Mouse (Mus musculus): ENCODE results near the gene Nfs1. TPM values are rescaled to one million over a fixed set of nuclear protein-coding genes. Genes with fewer than 3 reads are reported as not detected.
A peak's percentile ranks its signal among the peaks of the same experiment; 100 is the strongest.

Gene Nfs1
- polyA plus RNA-seq, 1 experiment from 2014 or later, result 40.4 TPM

DNA sequence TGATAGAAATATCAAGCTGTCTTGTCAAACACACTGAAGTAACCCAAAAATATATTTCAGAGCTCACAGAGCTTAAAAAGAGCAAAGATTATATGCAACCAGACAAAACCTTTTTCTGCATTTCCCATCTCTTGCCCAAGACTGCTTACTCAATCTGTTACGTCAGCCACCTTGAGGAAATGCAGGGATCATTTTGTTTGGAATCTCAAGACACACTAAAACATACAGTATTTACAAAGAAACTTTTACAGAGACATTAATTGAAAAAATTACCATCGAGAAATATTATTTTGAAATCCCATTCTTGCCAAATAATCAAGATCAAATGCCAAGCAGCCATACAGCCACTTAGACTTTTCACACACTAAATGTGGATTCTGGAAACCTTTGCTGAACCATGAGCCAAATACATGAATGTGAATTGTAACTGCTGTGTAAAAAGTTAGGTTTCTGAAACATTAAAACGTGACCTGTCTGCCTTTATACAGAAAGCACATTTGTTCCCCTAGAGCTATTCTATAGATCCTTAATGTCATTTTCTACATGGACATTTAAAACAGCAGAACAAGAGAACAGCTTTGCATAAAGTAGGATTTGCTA, 3.4 kb upstream of the Nfs1 start:
- Histone ChIP-seq H3K27me3 (replicated peaks; ENCODE audit: control insufficient read depth, insufficient read depth, low read length) (no peaks in the 10 kb centered on the region), H3K4me3 (ENCODE audit: low read depth, low read length) (no peak overlapping the region), H3K9ac (ENCODE audit: low read length) (no peak overlapping the region), H3K4me2 (ENCODE audit: low read length) (no peak overlapping the region), H3K9me3 (replicated peaks; ENCODE audit: control insufficient read depth, low read length) (no peaks in the 10 kb centered on the region), H3K4me1 (ENCODE audit: control insufficient read depth, insufficient read depth, low read length) (peaks cover 4% of the 10 kb centered on the region; the same call in 1 of the 2 replicates), H3K36me3 (ENCODE audit: control insufficient read depth, insufficient read depth, low read length) (peaks cover 58% of the 10 kb centered on the region), H3K27ac (ENCODE audit: low read depth, low read length) (no peak overlapping the region)
- DNase-seq (ENCODE audit: low spot score), result no peak
- ATAC-seq, result no peak
- 88% methylated on average over 3 of the region's 3 CpGs for WGBS

DNA sequence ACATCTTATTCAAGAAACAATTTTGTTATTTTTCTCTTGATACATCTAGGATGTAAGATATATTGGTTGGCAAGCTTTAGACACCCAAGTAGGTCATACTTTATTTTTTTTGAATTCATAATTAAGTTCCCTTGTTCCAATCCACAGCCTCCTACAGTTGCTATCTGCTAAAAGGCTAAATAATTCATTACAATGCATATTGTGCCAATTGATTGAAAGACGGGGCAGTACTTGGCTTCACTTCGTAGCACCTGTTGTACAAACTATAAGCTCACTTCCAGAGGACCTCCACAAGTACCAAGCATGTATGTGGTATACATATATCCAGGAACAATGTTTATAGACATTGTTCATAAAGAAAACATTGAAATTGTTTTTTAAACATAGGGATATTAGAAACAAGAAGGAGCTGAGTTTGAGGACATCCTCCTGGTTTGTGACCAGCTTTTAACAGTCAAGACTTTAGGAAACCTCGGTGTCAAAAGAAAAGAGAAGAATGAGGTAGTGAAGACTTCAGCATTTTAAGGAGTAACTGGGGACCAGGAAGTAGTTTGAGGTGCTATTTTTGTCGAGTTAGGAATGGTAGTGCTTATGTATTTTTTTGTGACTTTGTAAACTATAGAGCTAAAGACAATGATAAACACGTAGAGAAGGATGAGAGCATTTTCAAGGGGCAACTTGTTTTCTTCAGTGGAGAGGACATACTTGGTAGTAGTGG, 2.4 kb upstream of the Nfs1 start:
- peak; percentile 13 for DNase-seq (ENCODE audit: low spot score)
- Histone ChIP-seq H3K4me1 (ENCODE audit: control insufficient read depth, insufficient read depth, low read length) (peaks cover 4% of the 10 kb centered on the region; the same call in 1 of the 2 replicates), H3K4me2 (ENCODE audit: low read length) (no peak overlapping the region)

DNA sequence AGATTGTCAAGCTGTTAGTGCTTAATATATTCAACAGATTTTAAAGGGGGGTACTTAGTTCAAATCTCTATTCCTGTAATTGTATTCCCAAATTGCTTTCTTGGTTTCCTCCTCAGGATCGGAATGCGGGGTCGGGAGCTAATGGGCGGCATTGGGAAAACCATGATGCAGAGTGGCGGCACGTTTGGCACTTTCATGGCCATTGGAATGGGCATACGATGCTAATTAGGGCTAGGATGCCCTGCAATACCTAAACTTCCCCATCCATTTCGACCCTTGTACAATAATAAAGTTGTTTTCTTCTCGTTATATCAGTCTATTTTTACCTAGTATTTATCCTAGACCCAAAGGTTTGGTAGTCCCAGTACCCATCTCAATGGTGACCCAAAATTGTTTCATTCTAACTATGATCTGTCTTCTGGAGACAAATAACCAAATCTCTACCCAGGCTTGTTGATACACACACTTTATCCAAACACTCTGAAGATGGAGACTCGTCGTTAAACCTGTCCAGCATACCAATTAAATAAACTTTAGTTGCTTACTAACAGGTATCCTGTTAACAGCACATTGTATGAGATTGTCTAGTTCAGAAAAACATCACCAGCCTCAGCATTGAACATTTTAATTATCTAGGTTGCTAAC, 1.6 kb upstream of the Nfs1 start:
- Histone ChIP-seq H3K4me2 (ENCODE audit: low read length) (peak overlapping the region; percentile 77), H3K4me3 (ENCODE audit: low read depth, low read length) (no peak overlapping the region), H3K27me3 (replicated peaks; ENCODE audit: control insufficient read depth, insufficient read depth, low read length) (no peaks in the 10 kb centered on the region), H3K9me3 (replicated peaks; ENCODE audit: control insufficient read depth, low read length) (no peaks in the 10 kb centered on the region), H3K4me1 (ENCODE audit: control insufficient read depth, insufficient read depth, low read length) (peaks cover 4% of the 10 kb centered on the region; the same call in 1 of the 2 replicates), H3K36me3 (ENCODE audit: control insufficient read depth, insufficient read depth, low read length) (peaks cover 47% of the 10 kb centered on the region), H3K27ac (ENCODE audit: low read depth, low read length) (no peak overlapping the region), H3K9ac (ENCODE audit: low read length) (no peak overlapping the region)
- no peak for ATAC-seq
- 54% methylated on average over 11 of the region's 11 CpGs for WGBS
- no peak for DNase-seq (ENCODE audit: low spot score)

More for the DNA sequence above, 2.4 kb upstream of the Nfs1 start:
- no peak overlapping the region for H3K9ac ChIP-seq (ENCODE audit: low read length)
- no peak for ATAC-seq
- no peaks in the 10 kb centered on the region for H3K27me3 ChIP-seq (replicated peaks; ENCODE audit: control insufficient read depth, insufficient read depth, low read length)
- 63% methylated on average over 5 of the region's 5 CpGs for WGBS
- H3K27ac ChIP-seq (ENCODE audit: low read depth, low read length), result no peak overlapping the region
- peaks cover 53% of the 10 kb centered on the region for H3K36me3 ChIP-seq (ENCODE audit: control insufficient read depth, insufficient read depth, low read length)
- H3K4me3 ChIP-seq (ENCODE audit: low read depth, low read length), result no peak overlapping the region
- no peaks in the 10 kb centered on the region for H3K9me3 ChIP-seq (replicated peaks; ENCODE audit: control insufficient read depth, low read length)

DNA sequence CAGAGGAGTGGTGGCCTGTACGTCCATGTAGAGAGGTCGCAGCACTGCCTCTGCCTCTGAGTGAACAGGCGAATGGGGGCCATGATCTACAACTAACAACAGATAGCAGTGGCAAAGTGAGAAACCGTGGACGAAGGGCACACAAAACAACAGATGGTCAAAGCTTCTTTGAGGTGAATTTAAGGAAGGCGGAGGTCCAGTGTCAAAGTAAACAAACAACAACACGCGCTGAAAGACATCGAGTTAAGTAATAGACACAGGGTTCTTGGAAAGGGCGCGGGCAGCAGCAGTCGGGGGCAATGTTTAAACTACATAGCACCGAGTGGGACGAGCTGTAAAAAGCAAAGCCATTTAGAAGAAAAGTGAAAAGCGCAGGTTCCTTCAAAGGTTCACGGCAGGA, 619 bp downstream of the Nfs1 start:
- Histone ChIP-seq H3K4me2 (ENCODE audit: low read length) (peak overlapping the region; percentile 77), H3K36me3 (ENCODE audit: control insufficient read depth, insufficient read depth, low read length) (peaks cover 31% of the 10 kb centered on the region), H3K4me3 (ENCODE audit: low read depth, low read length) (peak overlapping the region; percentile 75), H3K9me3 (replicated peaks; ENCODE audit: control insufficient read depth, low read length) (no peaks in the 10 kb centered on the region), H3K27me3 (replicated peaks; ENCODE audit: control insufficient read depth, insufficient read depth, low read length) (no peaks in the 10 kb centered on the region), H3K4me1 (ENCODE audit: control insufficient read depth, insufficient read depth, low read length) (peaks cover 4% of the 10 kb centered on the region; the same call in 1 of the 2 replicates), H3K27ac (ENCODE audit: low read depth, low read length) (peak overlapping the region; percentile 91), H3K9ac (ENCODE audit: low read length) (peak overlapping the region; percentile 84)
- WGBS, result 2% methylated on average over 16 of the region's 16 CpGs
- DNase-seq (ENCODE audit: low spot score) (no peak), ATAC-seq (no peak)

DNA sequence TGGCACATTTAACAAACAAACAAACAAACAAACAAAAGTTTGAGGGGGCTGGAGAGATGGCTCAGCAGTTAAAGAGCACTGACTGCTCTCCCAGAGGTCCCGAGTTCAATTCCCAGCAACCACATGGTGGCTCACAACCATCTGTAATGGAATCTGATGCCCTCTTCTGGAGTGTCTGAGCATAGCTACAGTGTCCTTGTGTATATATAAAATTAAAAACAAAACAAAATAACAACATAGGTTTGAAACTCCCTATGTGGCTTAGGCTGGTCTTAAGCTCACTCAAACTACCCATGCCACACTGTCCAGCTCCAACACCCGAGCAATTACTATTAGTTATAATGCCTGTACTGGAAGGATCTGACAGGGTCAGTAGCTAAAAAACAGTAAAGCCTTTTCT, 1.2 kb downstream of the Nfs1 start:
- no peak overlapping the region for H3K9ac ChIP-seq (ENCODE audit: low read length)
- H3K9me3 ChIP-seq (replicated peaks; ENCODE audit: control insufficient read depth, low read length), result no peaks in the 10 kb centered on the region
- no peaks in the 10 kb centered on the region for H3K27me3 ChIP-seq (replicated peaks; ENCODE audit: control insufficient read depth, insufficient read depth, low read length)
- H3K4me2 ChIP-seq (ENCODE audit: low read length), result peak overlapping the region; percentile 77
- 82% methylated on average over 2 of the region's 2 CpGs for WGBS
- H3K36me3 ChIP-seq (ENCODE audit: control insufficient read depth, insufficient read depth, low read length), result peaks cover 26% of the 10 kb centered on the region
- H3K4me1 ChIP-seq (ENCODE audit: control insufficient read depth, insufficient read depth, low read length), result peaks cover 4% of the 10 kb centered on the region; the same call in 1 of the 2 replicates
- no peak for ATAC-seq
- H3K27ac ChIP-seq (ENCODE audit: low read depth, low read length), result no peak overlapping the region
- peak overlapping the region; percentile 75; the same call in 1 of the 2 replicates for H3K4me3 ChIP-seq (ENCODE audit: low read depth, low read length)
- DNase-seq (ENCODE audit: low spot score), result no peak

DNA sequence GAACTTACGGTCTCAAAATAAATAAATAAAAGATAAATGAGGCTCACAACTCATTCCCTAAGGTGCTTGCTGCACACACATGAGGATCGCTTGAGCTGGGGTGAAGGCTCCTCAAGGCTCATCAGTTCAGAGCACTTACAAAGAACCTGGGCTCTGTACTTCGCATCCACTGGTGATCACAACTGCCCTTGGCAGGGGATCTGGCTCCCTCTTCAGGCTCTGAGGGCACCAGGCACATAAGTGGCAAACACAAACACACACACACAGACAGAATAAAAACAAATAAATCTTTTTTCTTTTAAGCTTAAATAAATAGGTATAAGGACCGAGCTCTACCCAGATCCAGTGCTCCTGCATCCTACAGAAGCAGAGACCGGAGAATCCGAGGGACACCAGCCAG, 8.3 kb downstream of the Nfs1 start:
- Histone ChIP-seq H3K36me3 (ENCODE audit: control insufficient read depth, insufficient read depth, low read length) (peaks cover 18% of the 10 kb centered on the region), H3K27ac (ENCODE audit: low read depth, low read length) (no peak overlapping the region), H3K4me3 (ENCODE audit: low read depth, low read length) (no peak overlapping the region), H3K9ac (ENCODE audit: low read length) (no peak overlapping the region), H3K4me1 (ENCODE audit: control insufficient read depth, insufficient read depth, low read length) (no peaks in the 10 kb centered on the region), H3K27me3 (replicated peaks; ENCODE audit: control insufficient read depth, insufficient read depth, low read length) (no peaks in the 10 kb centered on the region), H3K9me3 (replicated peaks; ENCODE audit: control insufficient read depth, low read length) (no peaks in the 10 kb centered on the region), H3K4me2 (ENCODE audit: low read length) (no peak overlapping the region)
- WGBS, result 85% methylated on average over 6 of the region's 6 CpGs
- DNase-seq (ENCODE audit: low spot score) (no peak), ATAC-seq (no peak)

DNA sequence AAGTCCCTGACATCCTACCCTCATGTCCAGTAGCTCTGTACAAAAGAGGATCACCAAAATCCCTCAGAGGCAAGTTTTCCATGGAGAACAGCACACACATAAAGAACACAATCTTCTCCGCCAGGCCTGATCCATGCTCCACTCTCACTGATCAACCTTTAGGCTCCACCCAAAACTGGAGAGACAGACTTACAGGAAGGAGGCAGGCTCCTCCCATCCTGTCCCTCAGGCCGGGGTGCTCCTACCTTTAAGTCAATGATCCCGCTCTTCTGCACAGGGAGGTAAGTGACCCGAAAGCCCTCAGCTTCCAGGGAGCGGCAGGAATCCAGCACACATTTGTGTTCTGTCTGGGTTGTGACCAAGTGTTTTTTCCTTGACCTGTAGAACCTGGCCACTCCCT, 9.8 kb downstream of the Nfs1 start:
- WGBS, result 89% methylated on average over 5 of the region's 5 CpGs

DNA sequence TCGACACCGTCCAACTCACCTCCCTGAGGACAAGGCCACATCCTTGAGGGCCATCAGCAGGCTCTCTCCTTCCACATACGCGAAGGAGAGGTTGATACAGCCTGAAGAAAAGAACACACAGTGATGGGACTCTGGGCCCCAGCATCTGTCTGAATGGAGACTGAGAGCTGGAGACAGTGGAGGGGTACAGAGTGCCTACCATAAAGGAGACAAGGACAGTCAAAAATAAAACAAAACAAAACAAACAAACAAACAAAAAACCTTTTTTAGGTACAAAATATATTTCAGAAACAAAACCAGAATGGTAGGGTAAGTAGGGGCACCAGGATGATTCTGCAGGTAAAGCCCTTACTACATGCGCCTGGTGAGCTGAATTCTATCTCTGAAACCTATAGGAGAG, 17.0 kb downstream of the Nfs1 start, which contains the start of gene Gm28036:
Gene Gm28036, minus strand, starts transcription at position 101 of the 400 bp plus-strand sequence.
- Histone ChIP-seq H3K9ac (ENCODE audit: low read length) (no peak within 1 kb of the TSS), H3K9me3 (replicated peaks; ENCODE audit: control insufficient read depth, low read length) (no peaks in the 10 kb centered on the region), H3K4me3 (ENCODE audit: low read depth, low read length) (no peak within 1 kb of the TSS), H3K4me1 (ENCODE audit: control insufficient read depth, insufficient read depth, low read length) (no peaks in the 10 kb centered on the region), H3K27ac (ENCODE audit: low read depth, low read length) (no peak within 1 kb of the TSS), H3K36me3 (ENCODE audit: control insufficient read depth, insufficient read depth, low read length) (peaks cover 33% of the 10 kb centered on the region), H3K27me3 (replicated peaks; ENCODE audit: control insufficient read depth, insufficient read depth, low read length) (no peaks in the 10 kb centered on the region), H3K4me2 (ENCODE audit: low read length) (no peak within 1 kb of the TSS)
- no peak for ATAC-seq
- 97% methylated on average over 5 of the region's 5 CpGs for WGBS
- no peak for DNase-seq (ENCODE audit: low spot score)

More for the DNA sequence above, 9.8 kb downstream of the Nfs1 start:
- Histone ChIP-seq H3K27me3 (replicated peaks; ENCODE audit: control insufficient read depth, insufficient read depth, low read length) (no peaks in the 10 kb centered on the region), H3K4me1 (ENCODE audit: control insufficient read depth, insufficient read depth, low read length) (no peaks in the 10 kb centered on the region), H3K27ac (ENCODE audit: low read depth, low read length) (no peak overlapping the region), H3K36me3 (ENCODE audit: control insufficient read depth, insufficient read depth, low read length) (peaks cover 15% of the 10 kb centered on the region), H3K4me2 (ENCODE audit: low read length) (no peak overlapping the region), H3K9me3 (replicated peaks; ENCODE audit: control insufficient read depth, low read length) (no peaks in the 10 kb centered on the region), H3K9ac (ENCODE audit: low read length) (no peak overlapping the region), H3K4me3 (ENCODE audit: low read depth, low read length) (no peak overlapping the region)
- DNase-seq (ENCODE audit: low spot score) (no peak), ATAC-seq (no peak)

DNA sequence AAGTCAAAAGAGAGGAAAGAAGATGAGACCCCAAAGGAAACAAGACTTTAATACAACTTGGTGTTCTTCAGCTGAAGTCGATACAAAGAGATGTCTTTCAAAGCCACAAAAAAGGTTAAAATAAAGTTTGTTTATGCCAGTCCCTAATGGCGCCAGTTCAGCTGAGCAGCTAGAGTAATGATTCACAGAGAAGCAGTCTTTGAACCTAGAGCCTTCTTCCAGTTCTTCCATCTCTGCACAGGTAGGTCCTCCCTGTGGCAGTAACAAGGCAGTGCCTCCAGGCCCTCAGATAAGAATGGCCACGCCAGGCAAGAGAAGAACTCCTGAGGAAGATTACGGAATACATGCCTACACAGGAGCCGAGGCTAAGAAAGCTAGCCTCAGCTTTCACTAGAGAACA, 20.3 kb downstream of the Nfs1 start:
- WGBS, result 97% methylated on average over 5 of the region's 5 CpGs
- DNase-seq (ENCODE audit: low spot score) (no peak), ATAC-seq (no peak)
- Histone ChIP-seq H3K4me1 (ENCODE audit: control insufficient read depth, insufficient read depth, low read length) (no peaks in the 10 kb centered on the region), H3K27me3 (replicated peaks; ENCODE audit: control insufficient read depth, insufficient read depth, low read length) (no peaks in the 10 kb centered on the region), H3K9me3 (replicated peaks; ENCODE audit: control insufficient read depth, low read length) (no peaks in the 10 kb centered on the region), H3K4me2 (ENCODE audit: low read length) (no peak overlapping the region), H3K27ac (ENCODE audit: low read depth, low read length) (no peak overlapping the region), H3K9ac (ENCODE audit: low read length) (no peak overlapping the region), H3K4me3 (ENCODE audit: low read depth, low read length) (no peak overlapping the region), H3K36me3 (ENCODE audit: control insufficient read depth, insufficient read depth, low read length) (peaks cover 24% of the 10 kb centered on the region)
